Mouse (Mus musculus) adrenal gland, postnatal 36 days (tissue): ENCODE data around the gene 1700001O22Rik. TPM values are rescaled to one million over a fixed set of nuclear protein-coding genes. Genes with fewer than 3 reads are reported as not detected.
A peak's percentile ranks its signal among the peaks of the same experiment; 100 is the strongest.

Experiments
- DNase-seq, 2 experiments: peaks; one replicate each; pipeline ENCODE4 v3.0.0; 2021; ENCODE audit warnings: mixed read lengths in 1 of 2
- long read RNA-seq, 2 experiments: library from polyadenylated mRNA; stranded (forward); transcript quantifications; one replicate each; pipeline ENCODE4 v2.0.0; 2021; ENCODE audit warnings: borderline sequencing depth in 2 of 2
- total RNA-seq, 2 experiments: library from RNA; stranded (reverse); gene quantifications; 2 replicates each; pipeline ENCODE4 v1.2.3; 2021

Gene 1700001O22Rik
- 1 to 10 TPM in 1 of 2 experiments, under 1 TPM in 1; 0.99 to 2.8 TPM for total RNA-seq
- long read RNA-seq, experiment 1, partial matches to known transcripts: 0 of 6 reads
- long read RNA-seq, experiment 1, other reads (novel, unspliced or antisense): 2 of 6 reads
- long read RNA-seq, experiment 2: 0 reads

GRCm38 (mm10) chr2:30803604-30804003, at the start of gene 1700001O22Rik:
TSS of gene 1700001O22Rik (minus strand) at chr2:30803661.
- no peak for DNase-seq

DNA sequence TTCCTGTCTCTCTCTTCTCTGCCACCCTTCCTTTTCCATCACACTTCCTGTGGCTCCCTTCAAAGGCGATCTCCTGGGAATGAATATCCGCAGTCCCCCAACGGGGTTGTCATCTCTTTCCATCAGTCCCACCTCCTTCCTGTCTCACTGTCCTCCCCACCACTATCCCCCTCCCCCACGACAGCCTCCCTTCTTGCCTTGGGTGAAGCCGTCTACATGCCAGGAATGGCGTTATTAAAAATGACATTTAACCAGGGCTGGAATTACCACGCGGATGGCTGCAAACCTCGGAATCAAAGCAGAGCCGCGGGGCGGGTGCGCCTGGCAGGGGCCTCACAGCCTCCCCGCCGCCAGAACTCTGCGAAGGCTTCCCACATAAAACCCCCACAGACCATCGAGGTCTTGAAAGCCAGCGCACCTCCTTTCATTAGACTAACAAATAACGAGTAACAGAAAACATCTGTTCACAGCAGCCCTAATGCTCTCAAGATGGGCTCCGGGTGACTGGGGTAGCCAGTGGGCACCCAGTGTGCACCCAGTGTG, 49.4 kb upstream of the 1700001O22Rik start:
- no peak for DNase-seq

- no peak for DNase-seq
Measured at GRCm38 (mm10) chr2:30850581-30850980, 47.1 kb upstream of the 1700001O22Rik start.

DNA sequence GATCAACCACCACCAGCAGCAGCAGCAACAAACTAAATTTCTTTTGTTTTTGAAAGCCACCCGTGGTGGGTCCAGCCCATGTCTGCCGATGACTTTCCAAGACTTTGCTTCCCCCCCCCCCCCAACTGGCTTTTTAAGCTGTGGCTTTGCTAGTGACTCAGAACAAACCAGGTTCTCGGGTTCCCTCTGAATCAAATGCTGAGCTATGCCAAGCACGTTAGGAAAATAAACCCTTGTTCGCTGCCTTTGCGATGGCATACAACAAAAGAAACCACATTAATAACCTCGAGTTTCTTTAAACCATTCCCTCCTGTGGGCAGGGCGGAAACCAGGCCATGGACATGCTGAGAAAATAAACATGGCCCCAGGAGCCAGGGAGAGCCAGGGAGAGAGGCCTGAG, 44.7 kb upstream of the 1700001O22Rik start:
- no peak for DNase-seq

- no peak for DNase-seq
Measured at GRCm38 (mm10) chr2:30846723-30847122, 43.3 kb upstream of the 1700001O22Rik start.

DNA sequence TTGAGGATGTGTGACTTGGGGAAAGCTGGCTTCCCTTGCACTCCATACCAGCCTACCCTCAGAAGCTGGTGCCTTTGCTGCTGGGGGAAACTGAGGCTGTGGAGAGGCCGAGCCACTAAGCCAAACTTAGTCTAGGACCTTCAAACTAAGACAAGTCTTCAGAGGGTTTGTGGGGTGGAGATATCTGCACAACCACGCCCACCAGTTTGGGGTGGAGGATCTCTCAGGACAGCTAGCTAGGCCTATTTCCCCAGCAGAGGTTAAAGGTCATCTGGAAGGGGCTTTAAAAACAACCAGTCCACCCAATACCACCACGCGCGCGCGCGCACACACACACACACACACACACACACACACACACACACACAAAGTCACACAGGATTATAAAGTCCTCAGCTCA, 42.8 kb upstream of the 1700001O22Rik start:
- DNase-seq: no peak

DNA sequence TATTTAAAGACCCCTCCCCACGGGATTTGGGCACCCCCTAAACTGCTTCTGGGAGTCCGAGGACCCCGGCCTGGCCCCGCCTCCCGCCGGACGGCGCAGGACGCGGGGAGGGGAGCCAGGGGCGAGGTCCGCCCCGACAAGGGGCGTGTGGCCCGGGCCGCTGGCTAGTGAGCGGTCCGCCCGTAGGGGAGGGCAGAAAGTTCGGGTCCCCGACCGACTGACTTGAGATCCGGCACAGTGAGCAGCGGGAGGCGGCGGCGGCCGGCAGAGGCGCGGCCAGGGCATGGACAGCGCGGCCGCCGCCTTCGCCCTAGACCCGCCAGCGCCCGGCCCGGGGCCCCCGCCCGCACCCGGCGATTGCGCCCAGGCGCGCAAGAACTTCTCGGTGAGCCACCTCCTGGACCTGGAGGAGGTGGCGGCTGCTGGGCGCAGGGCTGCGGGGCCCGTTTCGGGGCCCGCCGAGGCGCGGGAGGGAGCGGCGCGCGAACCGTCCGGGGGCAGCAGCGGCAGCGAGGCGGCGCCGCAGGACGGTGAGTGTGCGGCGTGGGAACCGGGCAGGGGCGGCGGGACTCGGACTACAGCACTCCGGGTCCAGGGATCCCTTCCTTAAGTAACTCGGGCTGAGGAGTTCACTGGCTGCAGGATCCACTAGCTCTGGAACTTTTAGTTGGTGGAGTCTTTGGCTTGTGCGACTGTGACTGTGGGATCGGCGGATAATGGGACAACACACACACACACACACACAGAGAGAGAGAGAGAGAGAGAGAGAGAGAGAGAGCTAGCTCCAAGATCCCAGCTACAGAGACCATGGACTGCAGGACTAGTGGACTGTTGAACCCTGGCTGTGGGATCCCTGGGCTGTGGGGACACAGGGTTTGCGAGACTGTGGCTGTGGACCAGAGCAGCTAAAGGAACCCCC, 42.0 kb upstream of the 1700001O22Rik start:
- peak; percentile 31 to 46 for DNase-seq

DNA sequence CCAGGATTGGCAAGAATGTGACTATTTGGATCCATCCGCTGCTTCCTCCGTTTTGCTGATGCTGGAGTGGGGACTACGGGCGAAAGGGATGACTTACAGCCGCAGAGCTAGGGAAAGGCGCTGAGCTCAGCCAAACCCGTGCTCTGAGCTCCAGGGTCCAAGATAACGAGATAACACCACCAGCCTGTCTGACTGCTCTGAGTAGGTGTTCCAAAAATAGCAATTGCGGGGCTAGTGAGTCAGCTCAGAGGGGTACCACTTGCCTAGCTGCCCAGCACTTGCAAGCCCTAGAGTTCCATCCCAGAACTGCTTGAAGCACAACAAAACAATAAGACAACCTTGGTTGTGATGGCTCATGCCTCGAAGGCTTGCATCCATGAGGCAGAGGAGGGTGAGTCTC, 39.2 kb upstream of the 1700001O22Rik start:
- no peak for DNase-seq

DNA sequence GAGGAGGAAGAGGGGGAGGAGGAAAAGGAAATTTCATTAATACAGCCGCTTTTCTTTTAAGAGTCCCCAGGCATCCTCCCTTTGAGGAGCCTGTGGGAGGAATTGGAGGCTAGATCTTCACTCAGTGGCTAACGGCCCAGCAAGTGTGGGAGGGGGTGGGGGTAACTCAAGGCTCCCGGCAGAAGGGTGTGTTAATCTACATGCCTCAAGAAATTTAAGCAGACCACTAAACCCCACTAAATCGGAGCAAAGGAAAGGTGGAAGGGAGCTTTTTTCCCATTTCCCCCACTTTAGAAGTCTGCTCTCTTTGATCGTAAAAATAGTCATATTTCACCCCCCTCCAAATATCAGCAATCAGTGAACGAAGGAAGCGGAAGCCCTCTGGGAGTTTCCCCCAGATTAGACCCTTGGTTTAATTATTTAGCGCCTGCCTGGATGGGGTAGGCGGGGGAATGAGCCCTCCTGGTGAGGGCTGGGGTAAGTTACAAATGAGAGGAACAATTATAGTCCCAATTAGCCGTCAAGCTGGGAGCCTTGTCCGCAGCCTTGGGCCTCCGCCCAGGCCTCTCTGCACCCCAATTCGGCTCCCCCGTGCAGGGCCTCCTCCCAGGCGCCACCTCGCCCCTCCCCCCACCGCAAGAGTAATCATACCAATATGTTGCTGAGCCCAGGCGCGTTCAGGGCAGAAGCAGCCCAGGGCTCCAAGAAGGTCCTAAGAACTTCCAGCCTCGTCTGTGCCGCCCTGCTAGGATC, 33.0 kb upstream of the 1700001O22Rik start:
- no peak for DNase-seq

DNA sequence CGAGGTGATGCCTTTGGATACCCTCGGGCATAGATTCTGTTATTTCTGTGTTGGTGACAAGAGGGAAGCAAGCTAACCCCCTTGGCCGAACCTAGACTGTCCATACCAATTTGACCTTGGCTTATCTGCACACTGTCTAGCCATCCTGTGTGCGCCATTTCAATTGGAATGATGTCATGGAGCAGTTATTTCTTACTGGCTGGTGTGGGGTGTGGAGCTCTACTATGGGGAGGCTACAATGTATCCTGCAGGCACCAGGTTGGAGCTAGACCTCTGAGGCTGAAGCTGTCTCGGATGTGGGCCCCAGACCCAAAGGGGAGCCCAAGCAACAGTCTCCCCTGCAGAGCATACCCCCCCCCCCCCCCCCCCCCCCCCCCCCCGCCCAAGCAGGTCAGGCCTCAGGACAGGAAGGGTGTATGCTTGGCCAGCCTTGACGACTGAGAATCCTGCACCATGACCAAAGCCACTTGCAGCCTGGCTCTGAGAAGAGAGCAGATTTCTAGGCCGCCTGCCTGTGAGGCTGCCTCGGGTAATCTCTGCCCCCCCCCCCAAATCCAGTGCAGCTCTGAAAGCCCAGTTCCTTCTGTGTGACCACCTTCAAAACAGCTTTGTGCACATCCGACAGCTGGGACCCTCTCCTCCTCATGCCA, 31.0 kb upstream of the 1700001O22Rik start, which contains the start of gene Prrx2:
Prrx2 (plus strand) TSS at position 600 of the 650 bp plus-strand sequence.
- no peak for DNase-seq

GRCm38 (mm10) chr2:30833644-30834043, 30.2 kb upstream of the 1700001O22Rik start:
- DNase-seq: no peak

GRCm38 (mm10) chr2:30830283-30830795, 26.9 kb upstream of the 1700001O22Rik start, which contains the start of gene Asb6:
TSS of gene Asb6 (minus strand) at chr2:30830333.
- no peak for DNase-seq

GRCm38 (mm10) chr2:30829315-30829714, 25.9 kb upstream of the 1700001O22Rik start:
- peak; percentile 34 to 56 for DNase-seq

DNA sequence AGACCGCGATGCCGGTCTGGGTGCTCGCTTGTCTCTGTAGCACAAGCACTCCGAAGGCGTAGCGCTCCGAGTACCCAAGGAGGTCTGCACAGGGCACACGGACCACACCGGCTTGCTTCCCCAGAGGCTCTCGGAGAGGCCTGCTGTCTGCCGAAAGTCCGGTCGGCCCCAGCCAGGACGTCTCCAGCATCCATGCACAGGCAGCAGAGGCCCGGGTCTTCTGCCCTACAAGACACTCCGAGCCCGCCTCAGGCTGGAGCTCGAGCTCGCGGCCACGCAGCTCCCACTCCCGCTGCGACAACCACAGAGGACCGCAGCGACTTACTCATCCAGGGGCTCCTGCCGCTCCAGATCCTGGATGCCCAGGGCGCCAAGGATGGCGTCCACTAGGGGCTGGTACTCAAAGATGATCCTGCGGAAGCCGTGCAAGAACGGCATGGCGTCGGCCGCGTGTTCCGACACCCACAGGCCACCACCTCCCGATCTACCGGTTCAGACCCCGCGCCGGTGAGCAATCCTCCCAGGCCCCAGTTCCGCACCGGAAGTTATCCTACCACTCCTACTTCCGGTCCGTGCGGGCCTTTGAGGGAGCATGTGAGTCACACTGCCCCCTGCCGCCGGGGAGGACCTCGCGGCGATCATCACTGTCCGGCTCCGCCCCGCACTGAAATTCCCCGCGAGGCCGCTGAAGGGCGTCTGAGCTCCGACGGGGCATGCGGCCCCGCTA, 24.5 kb upstream of the 1700001O22Rik start:
- DNase-seq: peak; percentile 96 to 97

DNA sequence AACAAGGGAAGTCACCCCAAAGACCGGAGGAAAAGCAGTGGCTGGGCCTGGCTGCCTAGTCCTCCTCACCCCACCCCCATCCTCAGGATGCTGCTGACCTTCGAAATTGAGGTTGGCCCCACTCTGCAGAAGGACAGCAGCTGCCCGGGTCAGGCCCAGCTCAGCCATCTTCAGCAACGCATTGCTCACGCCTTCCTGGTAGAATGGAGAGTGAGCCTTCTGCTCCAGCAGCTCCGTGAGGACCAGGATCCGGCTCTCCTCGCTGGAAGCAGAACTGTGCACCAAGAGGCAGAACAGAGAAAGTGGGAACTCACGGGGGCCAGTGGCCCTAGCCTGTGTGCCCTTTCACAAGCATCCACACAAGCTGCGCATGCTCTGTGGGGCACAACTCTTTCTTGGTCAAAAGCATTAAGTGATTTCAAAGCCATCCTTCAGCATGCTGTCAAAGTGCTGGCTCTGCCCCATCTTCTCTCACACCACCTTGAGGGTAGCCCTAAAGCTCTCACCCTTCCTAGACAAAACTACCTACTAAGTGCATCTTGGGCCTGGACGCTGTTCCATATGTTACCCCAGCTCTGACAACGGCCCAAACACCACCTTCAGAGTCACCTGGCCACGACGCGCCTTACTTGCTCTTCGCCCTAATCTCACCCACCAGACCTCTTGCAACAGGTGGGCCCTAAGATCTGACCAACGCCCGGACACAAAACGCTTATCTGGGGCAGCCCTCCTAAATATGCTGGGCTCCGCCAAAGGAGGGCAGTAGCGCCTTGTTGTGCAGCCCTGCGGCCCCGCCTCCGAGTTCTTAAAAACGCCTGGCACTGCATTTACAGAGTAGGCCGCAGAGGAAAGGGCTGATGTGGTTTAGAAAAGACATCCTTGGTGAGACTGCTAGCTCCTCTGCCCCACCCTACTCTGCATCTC, 23.6 kb upstream of the 1700001O22Rik start:
- DNase-seq: peak; percentile 71

GRCm38 (mm10) chr2:30823385-30824153, 20.1 kb upstream of the 1700001O22Rik start:
- DNase-seq: peak; percentile 34 to 53

GRCm38 (mm10) chr2:30822460-30822859, 19.0 kb upstream of the 1700001O22Rik start:
- DNase-seq: no peak

DNA sequence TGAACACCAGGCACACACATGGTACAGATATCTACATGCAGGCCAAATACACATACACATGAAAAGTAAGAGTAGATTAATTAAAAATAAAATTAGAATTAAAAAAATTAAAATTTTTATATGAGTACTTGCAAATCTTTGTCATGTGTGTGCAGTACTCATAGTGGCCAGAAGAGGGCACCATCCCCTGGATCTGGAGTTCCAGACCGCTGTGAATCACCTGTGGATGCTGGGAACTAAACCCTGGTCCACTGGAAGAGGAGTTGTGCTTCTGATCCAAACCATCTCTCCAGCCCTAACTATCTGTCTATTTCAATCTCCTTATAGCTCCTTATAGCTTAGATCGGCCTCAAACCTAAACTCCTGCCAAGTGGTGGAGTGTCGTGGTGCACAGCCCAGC, 17.6 kb upstream of the 1700001O22Rik start:
- no peak for DNase-seq

DNA sequence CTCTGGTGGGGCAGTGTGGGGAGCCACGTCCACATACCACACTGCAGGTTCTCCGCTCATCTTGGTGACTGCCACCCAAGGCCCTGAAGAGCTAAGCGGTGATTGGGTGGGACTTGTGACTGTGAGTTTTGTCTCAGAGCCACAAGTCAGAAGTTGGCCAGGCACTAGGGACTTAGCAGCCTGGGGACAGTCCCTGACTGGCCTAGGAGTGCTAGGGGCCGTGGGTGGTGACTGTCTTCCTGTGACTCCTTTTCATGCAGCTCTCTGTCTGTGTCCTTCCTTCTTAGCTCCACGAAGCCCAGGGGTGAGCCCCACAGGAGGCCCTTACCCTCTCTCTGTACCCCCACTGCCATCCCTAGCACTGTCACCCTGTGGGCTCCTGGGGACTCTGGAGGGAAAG, 16.4 kb upstream of the 1700001O22Rik start:
- DNase-seq: no peak
